Mouse (Mus musculus) heart, postnatal 0 days (tissue): ENCODE measurements around the gene Grhl3.

ENCODE experiments used
- CTCF ChIP-seq: IDR thresholded peaks from 2 replicates; pipeline ENCODE4 v1.5.1; 2016; ENCODE audit warnings: antibody characterized with exemption, control low read depth, low read depth
- EP300 ChIP-seq: IDR thresholded peaks from 2 replicates; pipeline ENCODE4 v1.6.1; 2016; ENCODE audit warnings: antibody characterized with exemption, low read depth

GRCm38 (mm10) chr4:135572276-135572675, 1.2 kb downstream of the Grhl3 start:
- TF ChIP-seq EP300, result no peak
- no peak for TF ChIP-seq CTCF
